Mouse (Mus musculus): ENCODE data around the gene Vps37b.
A peak's percentile ranks its signal among the peaks of the same experiment; 100 is the strongest.

The Vps37b gene

GRCm38 (mm10) chr5:124046741-124047401, 14.8 kb upstream of the Vps37b start:
- DNase-seq (ENCODE audit: low spot score in 2 of 2), result no peak

GRCm38 (mm10) chr5:124045453-124046010, 13.5 kb upstream of the Vps37b start:
- DNase-seq (ENCODE audit: low spot score in 2 of 2), result no peak

- no peak for DNase-seq (ENCODE audit: low spot score in 2 of 2)
Observed at GRCm38 (mm10) chr5:124043999-124044398, 11.9 kb upstream of the Vps37b start.

DNA sequence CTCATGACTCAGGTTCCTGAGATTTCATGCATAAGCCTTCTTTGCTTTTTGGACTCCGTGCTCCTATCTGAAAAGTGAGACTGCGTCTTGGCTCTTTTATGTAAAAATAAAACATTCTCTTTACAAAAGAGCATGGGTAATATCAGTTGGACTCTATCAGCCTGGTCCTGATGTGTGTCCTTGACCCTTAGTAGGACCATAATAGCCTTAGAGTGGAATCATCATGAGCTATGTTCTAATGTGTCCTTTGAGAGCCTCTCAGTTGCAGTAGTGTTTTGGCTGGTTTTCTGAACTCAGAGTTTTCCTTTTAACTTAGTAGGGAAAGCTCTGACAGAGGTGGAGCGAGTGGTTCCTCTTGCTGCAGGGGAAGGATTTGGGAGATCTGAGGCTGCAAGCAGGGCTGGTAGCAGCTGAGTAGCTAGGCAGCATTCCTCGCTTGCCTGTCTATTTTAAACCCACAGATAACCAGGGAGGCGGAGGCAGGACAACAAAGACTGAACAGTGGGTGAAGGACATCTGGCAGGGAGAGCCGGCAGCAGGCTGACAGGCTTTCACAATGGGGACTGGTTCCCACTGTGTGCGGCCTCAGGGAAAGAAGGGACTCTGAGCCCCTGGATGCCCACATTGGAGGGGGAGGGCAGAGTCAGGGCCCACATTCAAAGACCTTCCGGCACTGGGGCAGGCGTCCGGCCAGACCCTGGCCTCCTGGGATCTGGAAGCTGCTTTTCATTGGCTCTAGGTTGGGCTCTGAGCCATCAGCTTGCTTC, 11.3 kb upstream of the Vps37b start:
- peak; percentile 78 to 79 for DNase-seq (ENCODE audit: low spot score in 2 of 2)

- no peak for DNase-seq (ENCODE audit: low spot score in 2 of 2)
Observed at GRCm38 (mm10) chr5:124041097-124041496, 9.0 kb upstream of the Vps37b start.

DNA sequence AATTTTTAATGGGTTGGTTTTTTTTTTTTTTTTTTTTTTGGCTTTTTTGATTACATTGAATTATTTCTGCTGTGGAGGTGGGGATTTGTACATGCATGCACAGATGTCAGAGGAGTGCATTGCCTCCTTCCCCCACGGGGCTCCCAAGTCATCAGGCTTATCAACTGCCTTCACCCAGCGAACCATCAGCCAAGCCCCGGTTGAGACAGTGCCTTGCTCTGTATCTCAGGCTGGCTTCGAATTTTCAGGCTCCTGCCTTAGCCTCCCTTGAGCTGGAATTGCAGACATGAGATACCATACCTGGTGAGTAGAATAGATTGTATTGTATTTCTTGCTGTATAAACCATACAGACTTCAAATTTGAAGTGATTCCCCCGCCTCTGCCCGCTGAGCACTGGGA, 7.5 kb upstream of the Vps37b start:
- no peak for DNase-seq (ENCODE audit: low spot score in 2 of 2)

DNA sequence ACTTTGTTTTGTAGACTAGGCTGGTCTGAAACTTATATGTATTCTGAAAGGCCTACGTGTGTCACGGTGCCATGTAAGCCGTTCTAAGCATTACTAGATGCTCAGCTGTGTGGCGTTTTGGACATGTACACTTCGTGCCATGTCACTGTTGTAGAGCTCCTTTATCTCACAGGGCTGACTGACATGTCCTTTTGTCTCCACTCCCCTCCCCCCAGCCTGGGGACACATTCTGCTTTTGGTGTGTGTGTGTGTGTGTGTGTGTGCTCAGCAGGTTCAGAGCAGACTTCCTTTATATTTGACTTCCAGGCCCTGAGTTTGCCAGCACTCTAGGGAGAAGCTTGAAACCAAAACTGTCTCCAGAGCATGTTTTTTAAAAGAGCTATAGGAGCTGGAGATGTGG, 4.8 kb upstream of the Vps37b start:
- no peak for DNase-seq (ENCODE audit: low spot score in 2 of 2)

GRCm38 (mm10) chr5:124036341-124036740, 4.3 kb upstream of the Vps37b start:
- no peak for DNase-seq (ENCODE audit: low spot score in 2 of 2)

DNA sequence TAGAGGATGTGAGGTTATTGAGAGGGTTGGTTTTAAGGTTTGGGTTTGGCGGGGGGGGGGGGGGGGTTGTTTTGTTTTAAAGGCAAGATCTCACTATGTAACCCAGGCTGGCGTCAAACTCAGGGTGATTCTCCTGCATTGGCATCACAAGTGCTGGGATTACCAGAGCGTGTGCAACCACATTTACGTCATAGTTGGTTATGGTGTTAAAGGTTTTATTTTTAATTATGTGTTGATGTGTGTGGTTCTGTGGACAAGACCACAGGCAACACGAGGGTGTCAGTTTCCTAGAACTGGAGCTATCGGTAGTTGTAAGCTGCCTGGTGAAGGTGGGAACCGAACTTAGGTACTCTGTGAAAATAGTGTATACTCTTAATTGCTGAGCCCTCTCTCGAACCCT, 3.7 kb upstream of the Vps37b start:
- no peak for DNase-seq (ENCODE audit: low spot score in 2 of 2)

GRCm38 (mm10) chr5:124035406-124035805, 3.3 kb upstream of the Vps37b start:
- no peak for DNase-seq (ENCODE audit: low spot score in 2 of 2)

GRCm38 (mm10) chr5:124034471-124034870, 2.4 kb upstream of the Vps37b start:
- DNase-seq (ENCODE audit: low spot score in 2 of 2), result no peak

DNA sequence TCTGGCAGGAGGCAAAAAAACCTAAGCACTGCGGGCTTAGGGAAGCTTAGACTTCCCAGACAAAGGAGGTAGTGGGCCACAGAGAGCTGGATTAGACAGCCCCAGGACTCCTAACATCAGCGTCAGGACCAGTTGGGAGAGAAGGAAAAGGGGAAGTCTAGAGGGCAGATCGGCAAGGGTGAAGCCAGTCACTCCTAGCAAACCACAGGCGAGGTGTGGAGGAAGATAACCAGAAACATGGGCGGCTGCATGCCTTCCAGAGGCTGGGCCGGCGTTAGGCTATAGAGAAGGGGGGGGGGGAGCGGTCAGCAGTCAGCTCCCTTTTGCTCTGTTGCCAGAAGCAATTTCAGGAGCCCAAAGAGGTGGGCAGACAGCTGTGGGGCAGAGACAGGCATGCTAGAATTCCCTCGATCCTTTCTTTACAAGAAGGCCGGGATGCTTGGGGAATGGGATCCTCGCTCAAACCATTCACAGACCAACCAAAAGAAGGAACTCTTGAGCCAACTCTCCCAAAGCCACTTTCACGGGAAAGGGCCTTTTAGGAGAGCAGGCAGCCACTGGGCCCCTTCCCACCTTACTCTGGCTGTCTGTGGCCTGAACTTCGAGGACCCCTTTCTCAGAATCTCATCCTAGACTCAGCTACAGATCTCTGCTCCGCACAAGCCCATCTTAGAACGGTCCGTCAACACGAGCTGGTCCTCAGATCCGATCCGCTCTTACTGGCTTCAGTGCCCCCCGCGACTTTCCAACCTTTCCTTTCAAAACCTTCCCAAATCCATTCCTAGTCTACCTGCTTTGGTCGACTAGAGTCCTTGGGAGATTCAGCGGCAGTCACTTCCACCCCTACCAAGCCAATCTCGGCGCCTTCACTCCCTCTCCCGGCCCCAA, 758 bp downstream of the Vps37b start:
- no peak for DNase-seq (ENCODE audit: low spot score in 2 of 2)

GRCm38 (mm10) chr5:124030386-124031067, 1.5 kb downstream of the Vps37b start:
- no peak for DNase-seq (ENCODE audit: low spot score in 2 of 2)

GRCm38 (mm10) chr5:124029220-124030035, 2.6 kb downstream of the Vps37b start:
- no peak for DNase-seq (ENCODE audit: low spot score in 2 of 2)

- DNase-seq (ENCODE audit: low spot score in 2 of 2), result no peak
Observed at GRCm38 (mm10) chr5:124028680-124029079, 3.4 kb downstream of the Vps37b start.

GRCm38 (mm10) chr5:124027702-124028470, 4.2 kb downstream of the Vps37b start:
- DNase-seq (ENCODE audit: low spot score in 2 of 2), result no peak

DNA sequence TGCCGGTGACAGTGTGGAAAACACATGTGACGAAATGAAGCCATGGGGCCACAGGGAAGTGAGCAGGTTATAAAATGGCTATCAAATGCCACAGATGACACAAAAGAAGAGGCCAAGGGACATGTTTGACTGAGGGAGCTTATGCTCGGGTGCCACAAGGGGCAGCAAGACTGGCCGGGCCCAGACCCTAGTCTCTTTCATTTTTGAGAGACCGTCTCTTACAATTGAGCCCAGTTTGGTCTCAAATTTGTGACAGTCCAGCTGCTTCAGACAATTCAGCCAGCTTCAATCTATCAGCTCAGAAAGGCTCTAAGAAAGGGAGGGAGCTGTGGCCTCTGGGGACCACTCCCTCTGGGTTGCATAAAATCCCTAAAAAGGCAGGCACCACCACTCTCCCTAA, 5.5 kb downstream of the Vps37b start:
- no peak for DNase-seq (ENCODE audit: low spot score in 2 of 2)

DNA sequence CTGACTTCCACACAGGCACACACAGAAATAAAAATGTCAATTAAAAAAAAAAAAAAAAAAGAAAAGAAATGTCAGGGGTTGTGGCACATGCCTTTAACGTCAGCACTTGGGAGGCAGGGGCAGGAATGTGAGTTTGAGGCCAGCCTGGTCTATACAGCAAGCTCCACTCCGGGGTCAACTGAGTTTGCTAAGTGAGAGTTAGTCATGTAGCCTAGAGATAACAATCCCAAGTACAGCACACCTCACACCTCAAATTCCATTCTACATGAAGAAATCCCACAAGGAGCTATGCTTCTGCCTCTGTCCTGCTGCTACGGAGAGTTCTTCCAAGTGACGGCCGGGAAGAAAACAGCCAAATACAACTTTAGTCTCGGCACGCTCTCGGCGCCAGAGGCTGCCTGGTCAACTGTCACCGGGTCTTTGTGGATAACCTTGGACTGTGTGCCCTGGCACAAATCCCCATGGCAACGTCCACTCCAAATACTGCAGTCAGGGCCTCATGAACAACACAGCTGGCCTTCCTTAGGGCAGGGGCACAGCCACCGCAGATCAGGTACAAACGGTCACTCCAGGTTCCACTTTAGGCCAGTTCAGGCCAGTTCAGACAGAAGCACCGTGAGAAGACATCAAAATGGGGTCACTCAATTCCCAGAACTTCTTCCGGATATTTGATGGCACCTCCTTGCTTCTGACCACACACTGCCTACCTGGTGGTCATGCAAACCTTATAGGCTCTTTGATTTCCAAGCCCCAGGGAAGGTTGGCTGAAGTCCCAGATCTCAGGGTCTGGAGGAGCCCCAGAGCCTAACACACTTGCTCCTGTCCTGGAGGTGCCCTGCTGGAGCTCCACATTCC, 6.3 kb downstream of the Vps37b start:
- DNase-seq (ENCODE audit: low spot score in 2 of 2), result peak; percentile 43 to 54

DNA sequence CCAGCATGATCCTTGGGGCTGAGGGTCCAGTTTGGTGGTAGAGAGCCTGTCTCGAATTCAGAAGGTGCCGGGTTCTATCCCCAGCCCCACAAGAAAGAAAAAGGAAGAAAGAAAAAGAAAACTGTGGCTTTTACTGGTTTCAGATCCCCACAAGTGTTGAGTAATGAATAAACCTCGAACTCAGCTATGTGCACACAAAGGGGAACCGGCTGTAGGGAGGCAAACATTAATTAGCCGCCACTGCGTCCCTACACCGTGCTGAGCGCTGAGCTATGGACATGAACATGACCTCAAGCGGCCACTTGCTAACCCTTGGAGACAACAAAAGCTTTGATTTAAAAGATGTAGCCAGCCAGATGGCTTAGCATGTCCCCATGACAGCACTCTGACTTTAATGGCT, 6.9 kb downstream of the Vps37b start:
- DNase-seq (ENCODE audit: low spot score in 2 of 2), result no peak

All from heart, adult 9 months (tissue).